Mouse (Mus musculus): Measurements from ENCODE around the gene Plekha3. TPM values are rescaled to one million over a fixed set of nuclear protein-coding genes. Genes with fewer than 3 reads are reported as not detected.

Plekha3 gene
- 10 to 100 TPM; 53.8 to 55.7 TPM for total RNA-seq (2021)
- long read RNA-seq, transcript Plekha3-201 (8 exons, 2,534 nt), result major isoform, 86 of 91 reads
- long read RNA-seq, partial matches to known transcripts, result 3 of 91 reads
- long read RNA-seq, other reads (novel, unspliced or antisense), result 2 of 91 reads

GRCm38 (mm10) chr2:76674725-76675427 is at the start of gene Plekha3:
Gene Plekha3 (plus strand): TSS chr2:76675281.
- DNase-seq (ENCODE audit: low spot score in 2 of 2), result peak; percentile 81 to 88

GRCm38 (mm10) chr2:76630293-76630692 is 44.8 kb upstream of the Plekha3 start:
- no peak for DNase-seq (ENCODE audit: low spot score in 2 of 2)

GRCm38 (mm10) chr2:76631600-76631999 is 43.5 kb upstream of the Plekha3 start:
- no peak for DNase-seq (ENCODE audit: low spot score in 2 of 2)

GRCm38 (mm10) chr2:76639637-76640036 is 35.4 kb upstream of the Plekha3 start:
- no peak for DNase-seq (ENCODE audit: low spot score in 2 of 2)

GRCm38 (mm10) chr2:76643801-76644200 is 31.3 kb upstream of the Plekha3 start:
- no peak for DNase-seq (ENCODE audit: low spot score in 2 of 2)

GRCm38 (mm10) chr2:76647441-76647869 is 27.6 kb upstream of the Plekha3 start:
- peak in 1 of 2 experiments; percentile 12 for DNase-seq (ENCODE audit: low spot score in 2 of 2)

GRCm38 (mm10) chr2:76647883-76648570 is 27.1 kb upstream of the Plekha3 start, which contains the start of the genes Prkra and Pjvk:
Gene Prkra (minus strand): TSS chr2:76648015.
Gene Pjvk (plus strand): TSS chr2:76648476.
- peak; percentile 93 to 96 for DNase-seq (ENCODE audit: low spot score in 2 of 2)

- DNase-seq (ENCODE audit: low spot score in 2 of 2), result peak in 1 of 2 experiments; percentile 10
Observed at GRCm38 (mm10) chr2:76648666-76649141, 26.4 kb upstream of the Plekha3 start.

GRCm38 (mm10) chr2:76653070-76653469 is 22.0 kb upstream of the Plekha3 start:
- DNase-seq (ENCODE audit: low spot score in 2 of 2), result no peak

- DNase-seq (ENCODE audit: low spot score in 2 of 2), result no peak
Observed at GRCm38 (mm10) chr2:76654646-76655045, 20.4 kb upstream of the Plekha3 start.

GRCm38 (mm10) chr2:76655444-76655843 is 19.6 kb upstream of the Plekha3 start:
- DNase-seq (ENCODE audit: low spot score in 2 of 2), result no peak

GRCm38 (mm10) chr2:76655982-76656381 is 19.1 kb upstream of the Plekha3 start:
- DNase-seq (ENCODE audit: low spot score in 2 of 2), result no peak

GRCm38 (mm10) chr2:76658551-76658950 is 16.5 kb upstream of the Plekha3 start:
- DNase-seq (ENCODE audit: low spot score in 2 of 2), result no peak

- no peak for DNase-seq (ENCODE audit: low spot score in 2 of 2)
Observed at GRCm38 (mm10) chr2:76659419-76659818, 15.7 kb upstream of the Plekha3 start.

- no peak for DNase-seq (ENCODE audit: low spot score in 2 of 2)
Observed at GRCm38 (mm10) chr2:76665531-76665930, 9.6 kb upstream of the Plekha3 start.

- DNase-seq (ENCODE audit: low spot score in 2 of 2), result no peak
Observed at GRCm38 (mm10) chr2:76667200-76667599, 7.9 kb upstream of the Plekha3 start.

GRCm38 (mm10) chr2:76671641-76672040 is 3.4 kb upstream of the Plekha3 start:
- DNase-seq (ENCODE audit: low spot score in 2 of 2), result no peak

- DNase-seq (ENCODE audit: low spot score in 2 of 2), result no peak
Observed at GRCm38 (mm10) chr2:76672134-76672745, 2.8 kb upstream of the Plekha3 start.

- DNase-seq (ENCODE audit: low spot score in 2 of 2), result peak; percentile 86 to 94
Observed at GRCm38 (mm10) chr2:76672966-76673392, 2.1 kb upstream of the Plekha3 start, which contains the start of gene Fkbp7. Gene Fkbp7 (minus strand): TSS chr2:76673116.

- no peak for DNase-seq (ENCODE audit: low spot score in 2 of 2)
Observed at GRCm38 (mm10) chr2:76673472-76674081, 1.5 kb upstream of the Plekha3 start.

GRCm38 (mm10) chr2:76675451-76675850 is 370 bp downstream of the Plekha3 start:
- no peak for DNase-seq (ENCODE audit: low spot score in 2 of 2)

Data from layer of hippocampus, adult 18-20 months (tissue).